Mouse (Mus musculus) MEL (cell line): Measurements from ENCODE around the gene Txndc15. TPM values are rescaled to one million over a fixed set of nuclear protein-coding genes. Genes with fewer than 3 reads are reported as not detected.
A peak's percentile ranks its signal among the peaks of the same experiment; 100 is the strongest.

Source experiments
- DNase-seq: peaks from one replicate; pipeline ENCODE4 v3.0.0; 2011; ENCODE audit warnings: low read depth, low spot score
- H3K27ac ChIP-seq: 2 replicates; pipeline ENCODE4 v1.5.1; 2012; ENCODE audit warnings: low read depth, mild to moderate bottlenecking, control low read depth, low read length, moderate library complexity; ENCODE audit not compliant: control insufficient read depth
- H3K27me3 ChIP-seq, 2 experiments: fragments of 150-350 bp in 1 of 2; sonication (generic) in 1 of 2; 2 replicates each; pipeline ENCODE4 v1.6.1; 2012; ENCODE audit warnings: low read length in 2 of 2, mild to moderate bottlenecking in 2 of 2, improper control_type of control experiment in 1 of 2, moderate library complexity in 1 of 2; ENCODE audit not compliant: insufficient read depth in 2 of 2, control insufficient read depth in 1 of 2
- H3K36me3 ChIP-seq, 2 experiments: 2 replicates each; pipeline ENCODE4 v1.6.1; 2012 to 2014; ENCODE audit warnings: low read length in 2 of 2, improper control_type of control experiment in 1 of 2, inconsistent platforms in 1 of 2, mild to moderate bottlenecking in 1 of 2; ENCODE audit not compliant: insufficient read depth in 2 of 2, control insufficient read depth in 1 of 2
- H3K4me1 ChIP-seq, 2 experiments: fragments of 150-350 bp in 1 of 2; sonication (generic) in 1 of 2; 2 replicates each; pipeline ENCODE4 v1.6.1; 2012; ENCODE audit warnings: low read length in 2 of 2, improper control_type of control experiment in 1 of 2, mild to moderate bottlenecking in 1 of 2; ENCODE audit not compliant: insufficient read depth in 2 of 2, control insufficient read depth in 1 of 2
- H3K4me3 ChIP-seq, 2 experiments: fragments of 150-350 bp in 1 of 2; sonication (generic) in 1 of 2; 2 replicates each; pipeline ENCODE4 v1.5.1; 2012; ENCODE audit warnings: low read depth in 2 of 2, low read length in 2 of 2, mild to moderate bottlenecking in 2 of 2, moderate library complexity in 2 of 2, control low read depth in 1 of 2, improper control_type of control experiment in 1 of 2; ENCODE audit not compliant: control insufficient read depth in 1 of 2, insufficient read depth in 1 of 2
- H3K79me2 ChIP-seq: 2 replicates; pipeline ENCODE4 v1.6.1; 2012; ENCODE audit warnings: mild to moderate bottlenecking, low read length, moderate library complexity; ENCODE audit not compliant: control insufficient read depth, poor library complexity, insufficient read depth
- H3K9ac ChIP-seq: 2 replicates; pipeline ENCODE4 v1.6.1; 2012; ENCODE audit warnings: low read depth, mild to moderate bottlenecking, control low read depth, low read length, moderate library complexity; ENCODE audit not compliant: control insufficient read depth, poor library complexity, severe bottlenecking
- H3K9me3 ChIP-seq: fragments of 150-350 bp; sonication (generic); replicated peaks from 2 replicates; pipeline ENCODE4 v1.6.1; 2012; ENCODE audit warnings: mild to moderate bottlenecking, low read length, improper control_type of control experiment, moderate library complexity; ENCODE audit not compliant: insufficient read depth
- BHLHE40 ChIP-seq: IDR thresholded peaks from 2 replicates; pipeline ENCODE4 v1.6.1; 2012; ENCODE audit warnings: low read depth, mild to moderate bottlenecking, inconsistent platforms, low read length, improper control_type of control experiment, borderline replicate concordance
- CHD2 ChIP-seq: IDR thresholded peaks from 2 replicates; pipeline ENCODE4 v1.6.1; 2011; ENCODE audit warnings: low read length, improper control_type of control experiment
- CTCF ChIP-seq, 3 experiments: IDR thresholded peaks in 2 of 3; conservative IDR thresholded peaks in 1 of 3; 2 replicates each; pipeline ENCODE4 v1.5.1; 2011 to 2012; ENCODE audit warnings: low read length in 3 of 3, low read depth in 2 of 3, mild to moderate bottlenecking in 2 of 3, improper control_type of control experiment in 1 of 3, inconsistent platforms in 1 of 3, mixed read lengths in 1 of 3, moderate library complexity in 1 of 3; ENCODE audit not compliant: control insufficient read depth in 1 of 3, insufficient read depth in 1 of 3, poor library complexity in 1 of 3, severe bottlenecking in 1 of 3
- E2F4 ChIP-seq: IDR thresholded peaks from 2 replicates; pipeline ENCODE4 v1.6.1; 2011; ENCODE audit warnings: low read depth, low read length, improper control_type of control experiment, borderline replicate concordance
- EP300 ChIP-seq, 2 experiments: IDR thresholded peaks; 2 replicates each; pipeline ENCODE4 v1.6.1; 2011; ENCODE audit warnings: improper control_type of control experiment in 2 of 2, low read length in 2 of 2, low read depth in 1 of 2, mild to moderate bottlenecking in 1 of 2
- ETS1 ChIP-seq: IDR thresholded peaks from 2 replicates; pipeline ENCODE4 v1.6.1; 2012; ENCODE audit warnings: low read depth, mild to moderate bottlenecking, inconsistent platforms, low read length, improper control_type of control experiment, moderate library complexity
- GABPA ChIP-seq: IDR thresholded peaks from 2 replicates; pipeline ENCODE4 v1.6.1; 2012; ENCODE audit warnings: low read depth, mild to moderate bottlenecking, inconsistent platforms, low read length, improper control_type of control experiment, moderate library complexity
- GATA1 ChIP-seq: IDR thresholded peaks from 2 replicates; pipeline ENCODE4 v1.6.1; 2011; ENCODE audit warnings: low read depth, low read length, improper control_type of control experiment
- HCFC1 ChIP-seq: IDR thresholded peaks from 2 replicates; pipeline ENCODE4 v1.6.1; 2012; ENCODE audit warnings: low read depth, mild to moderate bottlenecking, inconsistent platforms, low read length, improper control_type of control experiment, moderate library complexity
- MAFK ChIP-seq: IDR thresholded peaks from 2 replicates; pipeline ENCODE4 v1.6.1; 2011; ENCODE audit warnings: low read depth, mild to moderate bottlenecking, low read length, improper control_type of control experiment, borderline replicate concordance
- MAX ChIP-seq: IDR thresholded peaks from 2 replicates; pipeline ENCODE4 v1.6.1; 2011; ENCODE audit warnings: low read length, improper control_type of control experiment
- MXI1 ChIP-seq: IDR thresholded peaks from 2 replicates; pipeline ENCODE4 v1.6.1; 2011; ENCODE audit warnings: mild to moderate bottlenecking, low read depth, low read length, improper control_type of control experiment
- MYB ChIP-seq: IDR thresholded peaks from 2 replicates; pipeline ENCODE4 v1.6.1; 2011; ENCODE audit warnings: mild to moderate bottlenecking, low read depth, low read length, improper control_type of control experiment
- NELFE ChIP-seq: IDR thresholded peaks from 2 replicates; pipeline ENCODE4 v1.6.1; 2011; ENCODE audit warnings: low read depth, low read length, improper control_type of control experiment
- POLR2A ChIP-seq, 2 experiments: IDR thresholded peaks; 2 replicates each; pipeline ENCODE4 v1.6.1; 2011 to 2012; ENCODE audit warnings: low read length in 2 of 2, mild to moderate bottlenecking in 2 of 2, control low read depth in 1 of 2, improper control_type of control experiment in 1 of 2, low read depth in 1 of 2, moderate library complexity in 1 of 2; ENCODE audit not compliant: control insufficient read depth in 1 of 2, insufficient read depth in 1 of 2, poor library complexity in 1 of 2
- POLR2AphosphoS2 ChIP-seq: IDR thresholded peaks from 2 replicates; pipeline ENCODE4 v1.6.1; 2011; ENCODE audit warnings: low read length, improper control_type of control experiment
- POLR2AphosphoS5 ChIP-seq: IDR thresholded peaks from 2 replicates; pipeline ENCODE4 v1.6.1; 2012; ENCODE audit warnings: low read depth, borderline replicate concordance, mild to moderate bottlenecking, inconsistent platforms, low read length, moderate library complexity, mixed read lengths
- RAD21 ChIP-seq: IDR thresholded peaks from 2 replicates; pipeline ENCODE4 v1.6.1; 2011; ENCODE audit warnings: mild to moderate bottlenecking, low read depth, low read length, improper control_type of control experiment
- SIN3A ChIP-seq: IDR thresholded peaks from 2 replicates; pipeline ENCODE4 v1.6.1; 2012; ENCODE audit warnings: low read length, improper control_type of control experiment, inconsistent platforms
- SMC3 ChIP-seq: IDR thresholded peaks from 2 replicates; pipeline ENCODE4 v1.6.1; 2011; ENCODE audit warnings: low read depth, low read length, improper control_type of control experiment
- TAL1 ChIP-seq: IDR thresholded peaks from 2 replicates; pipeline ENCODE4 v1.6.1; 2012; ENCODE audit warnings: mild to moderate bottlenecking, inconsistent platforms, low read length, moderate library complexity, mixed read lengths
- TBP ChIP-seq: IDR thresholded peaks from 2 replicates; pipeline ENCODE4 v1.8.0; 2011; ENCODE audit warnings: low read depth, low read length, improper control_type of control experiment
- TCF12 ChIP-seq: IDR thresholded peaks from 2 replicates; pipeline ENCODE4 v1.6.1; 2014; ENCODE audit warnings: low read depth, mild to moderate bottlenecking, inconsistent platforms, low read length, improper control_type of control experiment, moderate library complexity
- USF2 ChIP-seq, 2 experiments: IDR thresholded peaks; 2 replicates each; pipeline ENCODE4 v1.6.1; 2011 to 2012; ENCODE audit warnings: improper control_type of control experiment in 2 of 2, low read length in 2 of 2, borderline replicate concordance in 1 of 2, inconsistent platforms in 1 of 2, low read depth in 1 of 2, mild to moderate bottlenecking in 1 of 2; ENCODE audit not compliant: insufficient read depth in 1 of 2
- ZC3H11A ChIP-seq: IDR thresholded peaks from 2 replicates; pipeline ENCODE4 v1.6.1; 2012; ENCODE audit warnings: low read depth, mild to moderate bottlenecking, inconsistent platforms, low read length, improper control_type of control experiment
- ZNF384 ChIP-seq: IDR thresholded peaks from 2 replicates; pipeline ENCODE4 v1.6.1; 2012; ENCODE audit warnings: low read depth, mild to moderate bottlenecking, inconsistent platforms, low read length, improper control_type of control experiment
- polyA plus RNA-seq, 2 experiments: library from polyadenylated mRNA; stranded (reverse) in 1 of 2; unstranded in 1 of 2; fragments of >175 nt in 1 of 2; fragments of >200 nt in 1 of 2; gene quantifications; 2 replicates each; pipeline versions ENCODE4 v1.2.1 to v1.2.4; 2012; ENCODE audit warnings: low replicate concordance in 2 of 2, low read depth in 1 of 2; ENCODE audit not compliant: insufficient read length in 2 of 2, insufficient read depth in 1 of 2, missing spikeins in 1 of 2
- total RNA-seq: library from RNA; depleted of rRNA; stranded (reverse); fragments of 300-350 nt; gene quantifications from 2 replicates; pipeline ENCODE4 v1.2.3, GENCODE M21; 2012

Gene Txndc15
- total and polyA plus RNA-seq, 3 experiments, result 31.5 to 43.0 TPM; not detected in 1

GRCm38 (mm10) chr13:55742306-55742705 is 27.9 kb downstream of the Txndc15 start:
- no peaks in the 10 kb centered on the region for H3K9me3 ChIP-seq
- no peak overlapping the region for H3K27ac ChIP-seq
- no peak overlapping the region for H3K4me3 ChIP-seq
- H3K4me1 ChIP-seq, result no peaks in the 10 kb centered on the region
- no peaks in the 10 kb centered on the region for H3K36me3 ChIP-seq
- H3K9ac ChIP-seq, result no peak overlapping the region
- DNase-seq, result no peak
- no peak for TF ChIP-seq RAD21
- TF ChIP-seq POLR2AphosphoS5, result no peak
- TF ChIP-seq CHD2, result no peak
- no peak for TF ChIP-seq GATA1
- TF ChIP-seq MAX, result no peak
- TF ChIP-seq ZC3H11A, result no peak
- no peak for TF ChIP-seq TAL1
- TF ChIP-seq E2F4, result no peak
- TF ChIP-seq POLR2A (IDR thresholded peaks at IDR 0.05; ENCODE audit: control insufficient read depth in 1 of 2, insufficient read depth in 1 of 2, low read depth in 1 of 2, low read length in 2 of 2, poor library complexity in 1 of 2), result no peak
- TF ChIP-seq TBP, result no peak
- no peak for TF ChIP-seq MYB
- no peaks in the 10 kb centered on the region for H3K27me3 ChIP-seq
- H3K79me2 ChIP-seq, result no peaks in the 10 kb centered on the region

GRCm38 (mm10) chr13:55754380-55754779 is 39.9 kb downstream of the Txndc15 start:
- Histone ChIP-seq H3K27ac (no peak overlapping the region), H3K9ac (no peak overlapping the region), H3K4me1 (no peaks in the 10 kb centered on the region; a peak in 1 of 4 replicates), H3K36me3 (no peaks in the 10 kb centered on the region), H3K9me3 (no peaks in the 10 kb centered on the region), H3K4me3 (no peak overlapping the region)
- TF ChIP-seq RAD21 (no peak), ZC3H11A (no peak), POLR2AphosphoS2 (no peak), POLR2AphosphoS5 (no peak), ETS1 (no peak), GABPA (no peak), CTCF (IDR thresholded peaks at IDR 0.05 in 2 of 3, conservative IDR thresholded peaks at IDR 0.05 in 1 of 3; ENCODE audit: control insufficient read depth in 1 of 3, insufficient read depth in 1 of 3, low read depth in 2 of 3, low read length in 3 of 3, poor library complexity in 1 of 3, severe bottlenecking in 1 of 3) (no peak), SMC3 (no peak), ZNF384 (no peak), HCFC1 (no peak), MAX (no peak), BHLHE40 (no peak), EP300 (IDR thresholded peaks at IDR 0.05; ENCODE audit: low read depth in 1 of 2, low read length in 2 of 2) (no peak; a peak in 1 of 4 replicates), MAFK (no peak), TCF12 (no peak), NELFE (no peak), MXI1 (no peak), USF2 (IDR thresholded peaks at IDR 0.05; ENCODE audit: borderline replicate concordance in 1 of 2, insufficient read depth in 1 of 2, low read depth in 1 of 2, low read length in 2 of 2) (no peak), TAL1 (no peak), SIN3A (no peak)
- TF ChIP-seq, all 39 proteins: peak for 0
- Histone ChIP-seq H3K27me3 (no peaks in the 10 kb centered on the region), H3K79me2 (no peaks in the 10 kb centered on the region)
- peak; percentile 22 for DNase-seq
